Mouse (Mus musculus) megakaryocyte, adult 5-6 weeks (primary cell): ENCODE data around the gene P4hb. TPM values are rescaled to one million over a fixed set of nuclear protein-coding genes. Genes with fewer than 3 reads are reported as not detected.
"Not testable (repeated sequence)": the region's sequence is repeated elsewhere in the genome, so short reads cannot be mapped to it uniquely, and the experiment has no call there.

ENCODE experiments used
- ATAC-seq: 2 replicates; pipeline ENCODE4 v1.8.0; 2016; ENCODE audit warnings: mild to moderate bottlenecking, inconsistent platforms; ENCODE audit not compliant: poor library complexity, severe bottlenecking
- total RNA-seq, 2 experiments: library from RNA; stranded (forward) in 1 of 2; stranded (reverse) in 1 of 2; fragments of 153-499, 151-499 nt in 1 of 2; fragments of 221-1000, 200-1000 nt in 1 of 2; gene quantifications; 2 replicates each; pipeline versions ENCODE4 v1.2.3 to v1.2.4; 2015 to 2017

The P4hb gene
- total RNA-seq, 2 experiments from 2014 or later = 325 to 587 TPM

- ATAC-seq = peak; percentile 95
These were observed 25.4 kb upstream of the P4hb start, which contains the start of the genes Alyref and Anapc11 for GRCm38 (mm10) chr11:120598283-120598989. Gene Alyref, minus strand, starts transcription at chr11:120598365. Gene Anapc11, plus strand, starts transcription at chr11:120598421.

GRCm38 (mm10) chr11:120597240-120598235, 24.5 kb upstream of the P4hb start:
- ATAC-seq = peak; percentile 15

- no peak for ATAC-seq
These were observed 15.5 kb upstream of the P4hb start for GRCm38 (mm10) chr11:120588531-120588930.

- ATAC-seq = no peak
These were observed 10.9 kb upstream of the P4hb start for GRCm38 (mm10) chr11:120583937-120584336.

- not testable (repeated sequence) for ATAC-seq
These were observed 9.9 kb upstream of the P4hb start for GRCm38 (mm10) chr11:120582982-120583293.

GRCm38 (mm10) chr11:120582268-120582981, 9.4 kb upstream of the P4hb start:
- ATAC-seq = no peak

- ATAC-seq = peak; percentile 46
These were observed 8.6 kb upstream of the P4hb start, which contains the start of gene Arhgdia for GRCm38 (mm10) chr11:120581490-120582267. Gene Arhgdia, minus strand, starts transcription at chr11:120581624.

GRCm38 (mm10) chr11:120580871-120581331, 7.8 kb upstream of the P4hb start:
- peak; percentile 43 for ATAC-seq

- peak; percentile 71 for ATAC-seq
These were observed 7.1 kb upstream of the P4hb start for GRCm38 (mm10) chr11:120580190-120580589.

GRCm38 (mm10) chr11:120579316-120580107, 6.5 kb upstream of the P4hb start:
- ATAC-seq = 0 out of 2 replicates have a peak, but pooled peaks have one; percentile 23

- no peak for ATAC-seq
These were observed 5.7 kb upstream of the P4hb start for GRCm38 (mm10) chr11:120578694-120579243.

GRCm38 (mm10) chr11:120578024-120578693, 5.1 kb upstream of the P4hb start:
- ATAC-seq = no peak

GRCm38 (mm10) chr11:120577211-120578023, 4.4 kb upstream of the P4hb start:
- no peak for ATAC-seq

- no peak for ATAC-seq
These were observed 3.4 kb upstream of the P4hb start for GRCm38 (mm10) chr11:120576365-120576981.

- ATAC-seq = no peak
These were observed 2.9 kb upstream of the P4hb start for GRCm38 (mm10) chr11:120575940-120576339.

- ATAC-seq = no peak
These were observed 2.0 kb upstream of the P4hb start for GRCm38 (mm10) chr11:120575046-120575445.

- ATAC-seq = no peak
These were observed 1.2 kb upstream of the P4hb start for GRCm38 (mm10) chr11:120574278-120574600.
